Mouse (Mus musculus): Measurements from ENCODE around the gene Ltk.
"Not testable (repeated sequence)": the region's sequence is repeated elsewhere in the genome, so short reads cannot be mapped to it uniquely, and the experiment has no call there.

Gene Ltk

DNA sequence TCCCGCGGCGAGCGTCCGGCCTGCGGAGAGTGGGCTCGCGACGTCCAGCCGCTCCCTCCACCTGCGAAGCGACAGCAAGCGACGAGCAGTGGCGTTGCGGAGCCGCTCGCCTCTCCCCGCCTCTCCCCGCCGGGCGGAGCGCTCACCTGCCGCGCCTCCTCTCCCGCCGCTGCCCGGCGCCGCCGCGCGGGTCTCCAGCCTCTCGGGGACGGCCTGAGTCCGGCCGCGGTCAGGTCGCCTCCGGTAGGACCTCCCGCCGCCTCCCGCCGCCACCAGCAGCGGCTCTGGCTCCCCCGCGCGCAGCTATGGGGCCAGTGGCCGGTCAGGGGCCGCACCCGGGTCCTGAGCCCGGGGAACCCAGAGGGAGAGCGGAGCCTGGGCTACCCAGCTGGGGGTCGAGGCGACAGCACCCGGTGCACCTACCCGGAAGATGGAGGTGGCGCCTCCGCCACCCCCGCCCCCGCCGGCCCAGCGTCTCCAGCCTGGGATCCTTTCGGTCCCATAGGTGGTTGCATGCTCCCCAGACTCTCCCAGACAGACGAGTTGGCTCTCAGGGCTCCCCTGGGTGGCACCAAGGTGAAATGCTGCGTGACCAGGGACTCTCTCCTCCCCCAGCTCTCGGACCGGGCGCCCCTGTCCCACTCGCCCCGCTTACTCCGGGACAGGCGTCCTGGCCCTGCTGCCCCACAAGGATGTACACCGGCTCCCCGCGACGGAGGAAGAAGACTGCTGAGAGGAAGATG lies 2.0 kb downstream of the Ltk start:
- DNase-seq = no peak

DNA sequence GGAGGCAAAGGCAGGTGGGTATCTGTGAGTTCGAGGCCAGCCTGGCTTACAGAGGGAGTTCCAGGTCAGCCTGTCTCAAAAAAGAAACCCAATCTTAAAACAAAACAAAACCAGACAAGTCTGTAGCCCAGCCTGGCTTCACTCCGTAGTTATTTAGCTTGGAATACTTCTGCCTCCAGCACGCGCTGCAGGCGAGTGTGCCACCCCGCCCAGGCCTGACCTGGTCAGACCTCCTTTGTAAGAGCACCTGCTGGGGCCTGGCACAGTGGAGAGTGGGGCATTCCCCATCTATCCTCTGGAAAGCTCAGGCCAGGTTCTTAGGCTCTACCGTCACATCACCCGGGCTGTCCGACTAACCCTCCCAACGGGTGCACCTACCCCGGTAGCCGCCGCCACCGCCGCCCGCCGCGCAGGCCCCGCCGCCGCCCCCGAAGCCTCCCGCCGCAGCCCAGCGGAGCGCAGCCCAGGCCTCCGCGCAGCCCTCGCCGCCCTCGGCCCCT lies 2.6 kb downstream of the Ltk start:
- DNase-seq = no peak

DNA sequence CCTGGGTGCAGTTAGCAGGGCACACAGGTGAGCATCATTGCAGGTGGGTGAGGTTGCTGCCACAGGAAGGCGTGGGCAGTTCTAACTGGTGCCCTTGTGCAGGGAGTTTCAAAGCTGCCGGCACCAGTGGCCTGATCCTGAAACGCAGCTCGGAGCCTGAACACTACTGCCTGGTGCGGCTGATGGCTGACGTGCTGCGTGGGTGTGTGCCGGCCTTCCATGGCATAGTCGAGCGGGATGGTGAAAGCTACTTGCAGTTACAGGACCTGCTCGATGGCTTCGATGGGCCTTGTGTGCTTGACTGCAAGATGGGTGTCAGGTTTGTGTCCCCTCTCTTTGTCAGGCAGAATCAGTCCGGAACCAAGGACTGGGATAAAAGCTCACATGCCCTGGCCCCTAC lies 11.0 kb downstream of the Ltk start:
- DNase-seq = no peak

DNA sequence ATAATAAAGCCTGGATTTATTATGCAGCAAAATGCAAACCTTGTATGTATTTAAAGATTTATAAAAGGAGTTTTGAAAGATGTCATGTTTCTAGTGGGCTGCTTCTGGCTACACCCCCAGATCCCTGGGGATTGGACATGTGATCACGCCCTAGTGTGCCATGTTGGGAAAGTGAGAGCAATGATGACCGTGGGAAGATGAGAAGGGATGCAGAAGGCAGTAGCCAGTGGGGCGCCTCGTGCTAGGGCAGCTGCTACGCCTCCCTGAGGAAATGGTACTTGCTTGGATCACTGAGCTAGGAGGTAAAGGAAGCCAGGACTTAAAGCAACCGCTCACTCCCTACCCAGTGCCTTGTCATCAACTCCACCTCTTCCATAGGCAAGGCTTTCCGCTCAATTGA lies 12.7 kb downstream of the Ltk start:
- DNase-seq = no peak

DNA sequence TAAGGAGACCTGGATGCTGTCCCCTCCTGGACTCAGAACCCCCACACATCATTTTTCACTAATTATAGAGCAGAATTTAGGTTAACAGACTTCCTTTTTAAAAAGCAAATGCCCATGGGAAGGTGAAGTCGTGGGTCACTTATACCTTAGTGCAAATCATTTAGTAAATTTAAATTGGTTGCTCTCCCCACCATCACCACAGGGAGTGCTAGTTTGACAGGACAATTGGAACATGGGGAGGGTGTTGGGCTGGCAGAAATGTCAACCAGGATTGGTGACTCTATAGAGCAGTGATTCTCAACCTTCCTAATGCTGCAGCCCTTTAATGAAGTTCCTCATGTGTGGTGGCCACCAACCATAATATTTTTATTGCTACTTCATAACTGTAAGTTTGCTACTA lies 14.9 kb downstream of the Ltk start:
- no peak for DNase-seq

DNA sequence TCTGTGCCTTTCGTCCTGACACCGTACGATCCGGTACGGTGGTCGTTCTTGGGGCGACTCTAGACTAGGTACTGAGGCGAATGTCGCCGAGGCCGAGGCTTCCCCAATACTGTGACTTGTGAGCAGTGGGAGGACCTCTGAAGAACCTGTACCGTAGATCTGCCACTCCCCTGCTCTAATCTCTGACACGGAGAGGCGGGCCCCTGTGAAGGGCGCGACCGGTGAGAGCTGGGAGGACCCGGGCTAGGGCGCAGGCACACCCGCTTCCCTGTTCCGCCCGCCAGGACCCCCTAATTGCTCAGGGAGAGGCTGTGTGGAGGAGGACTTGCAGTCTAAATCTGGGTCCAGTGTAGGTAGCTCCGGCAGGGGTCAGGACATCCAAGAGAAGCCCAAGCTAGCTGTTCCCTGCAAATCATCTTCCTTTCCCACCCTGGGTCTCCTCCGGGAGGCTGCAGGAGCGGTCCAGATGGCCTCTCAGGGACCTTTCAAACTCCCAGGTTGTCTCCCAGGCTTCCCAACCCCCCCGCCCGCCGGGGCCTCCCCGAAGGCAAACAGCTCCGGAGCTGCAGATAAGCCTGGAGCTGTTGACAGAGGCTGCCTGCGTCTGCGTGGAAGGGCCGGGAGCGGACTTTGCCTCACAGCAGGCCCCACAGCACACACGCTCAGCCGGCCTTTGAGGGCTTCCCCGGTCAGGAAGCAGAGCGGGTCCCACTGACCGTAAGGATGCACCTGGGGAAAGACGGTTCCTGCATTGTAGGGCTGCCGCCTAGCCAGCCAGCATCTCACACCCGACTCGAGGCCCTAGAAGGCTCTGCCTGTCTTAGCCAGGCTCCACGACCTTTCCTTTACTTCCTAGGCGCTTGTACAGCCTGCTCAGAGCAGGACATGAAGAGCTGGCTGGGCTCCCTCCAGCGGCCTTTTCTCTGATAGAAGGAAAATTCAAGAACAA lies 15.8 kb downstream of the Ltk start:
- no peak for DNase-seq

DNA sequence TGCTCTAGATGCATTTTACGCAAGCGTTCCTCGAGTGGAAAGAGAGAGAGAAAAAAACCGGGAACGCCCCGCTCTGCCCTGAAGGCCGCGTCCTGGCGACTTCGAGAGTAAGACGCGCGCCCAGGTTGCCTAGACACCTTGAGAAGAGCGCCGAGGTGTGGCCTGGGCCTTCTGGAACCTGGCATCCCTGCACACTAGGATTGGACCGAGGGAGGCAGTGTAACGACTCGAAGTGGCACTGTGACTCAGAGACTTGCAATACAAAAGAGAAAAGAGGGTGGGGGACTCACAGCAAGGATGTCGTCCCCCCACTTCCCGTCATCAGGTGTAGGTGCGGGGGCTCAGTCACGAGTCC lies 16.4 kb downstream of the Ltk start:
- DNase-seq = no peak

DNA sequence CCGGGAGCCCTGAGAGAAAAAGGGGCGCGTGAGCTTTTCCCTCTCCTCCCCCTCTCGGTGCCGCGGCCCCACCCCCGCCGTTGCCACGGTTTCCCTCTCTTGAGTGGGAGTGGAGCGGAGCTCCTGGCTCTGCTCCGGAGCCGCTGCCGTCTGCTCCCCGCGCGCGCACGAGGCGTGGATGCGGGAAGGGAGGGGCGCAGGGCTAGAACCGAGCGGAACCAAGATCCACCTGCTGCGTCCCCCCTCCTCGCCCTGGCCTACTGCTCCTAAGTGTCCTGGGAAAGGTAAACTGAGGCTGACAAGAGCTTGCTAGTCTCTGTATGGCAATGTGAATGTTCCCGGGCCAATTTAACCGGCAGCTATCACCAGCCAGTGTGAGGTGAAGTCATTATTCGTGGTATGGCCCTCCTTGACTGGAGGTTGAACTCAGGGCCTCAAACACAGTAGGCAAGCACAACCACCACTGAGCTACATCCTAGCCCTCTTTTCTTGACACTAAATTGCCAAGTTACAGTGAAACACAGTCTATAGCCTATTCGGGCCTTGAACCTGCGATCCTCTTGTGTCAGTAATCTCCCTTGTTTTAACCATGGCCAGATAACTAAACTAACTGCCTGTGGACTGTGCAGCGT lies 16.9 kb downstream of the Ltk start:
- DNase-seq = peak; percentile 62

DNA sequence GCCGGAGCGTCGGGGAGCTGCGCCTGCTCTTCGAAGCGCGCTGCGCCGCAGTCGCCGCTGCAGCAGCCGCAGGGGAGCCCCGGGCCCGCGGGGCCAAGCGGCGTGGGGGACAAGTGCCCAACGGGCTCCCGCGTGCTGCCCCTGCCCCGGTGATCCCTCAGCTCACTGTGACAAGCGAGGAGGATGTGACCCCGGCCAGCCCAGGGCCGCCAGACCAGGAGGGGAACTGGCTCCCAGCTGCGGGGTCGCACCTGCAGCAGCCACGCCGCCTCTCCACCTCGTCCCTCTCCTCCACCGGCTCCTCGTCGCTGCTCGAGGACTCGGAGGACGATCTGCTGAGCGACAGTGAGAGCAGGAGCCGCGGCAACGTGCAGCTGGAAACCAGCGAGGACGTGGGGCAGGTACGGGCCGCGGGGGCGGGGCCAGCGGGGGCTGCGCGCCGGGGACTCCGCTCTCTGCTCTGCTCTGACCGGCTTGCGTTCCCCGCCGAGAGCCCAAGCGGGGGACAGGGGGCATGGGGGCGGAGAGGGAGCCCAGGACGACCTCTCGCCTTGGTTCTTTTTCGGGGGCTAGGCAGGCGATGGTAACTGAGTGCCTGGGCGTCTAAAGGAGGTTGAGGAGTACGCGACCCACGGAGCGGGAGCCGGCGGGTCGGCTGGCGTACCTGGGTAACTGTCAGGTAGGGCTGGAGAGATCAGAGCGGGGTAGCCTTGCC lies 17.6 kb downstream of the Ltk start:
- peak; percentile 35 for DNase-seq

DNA sequence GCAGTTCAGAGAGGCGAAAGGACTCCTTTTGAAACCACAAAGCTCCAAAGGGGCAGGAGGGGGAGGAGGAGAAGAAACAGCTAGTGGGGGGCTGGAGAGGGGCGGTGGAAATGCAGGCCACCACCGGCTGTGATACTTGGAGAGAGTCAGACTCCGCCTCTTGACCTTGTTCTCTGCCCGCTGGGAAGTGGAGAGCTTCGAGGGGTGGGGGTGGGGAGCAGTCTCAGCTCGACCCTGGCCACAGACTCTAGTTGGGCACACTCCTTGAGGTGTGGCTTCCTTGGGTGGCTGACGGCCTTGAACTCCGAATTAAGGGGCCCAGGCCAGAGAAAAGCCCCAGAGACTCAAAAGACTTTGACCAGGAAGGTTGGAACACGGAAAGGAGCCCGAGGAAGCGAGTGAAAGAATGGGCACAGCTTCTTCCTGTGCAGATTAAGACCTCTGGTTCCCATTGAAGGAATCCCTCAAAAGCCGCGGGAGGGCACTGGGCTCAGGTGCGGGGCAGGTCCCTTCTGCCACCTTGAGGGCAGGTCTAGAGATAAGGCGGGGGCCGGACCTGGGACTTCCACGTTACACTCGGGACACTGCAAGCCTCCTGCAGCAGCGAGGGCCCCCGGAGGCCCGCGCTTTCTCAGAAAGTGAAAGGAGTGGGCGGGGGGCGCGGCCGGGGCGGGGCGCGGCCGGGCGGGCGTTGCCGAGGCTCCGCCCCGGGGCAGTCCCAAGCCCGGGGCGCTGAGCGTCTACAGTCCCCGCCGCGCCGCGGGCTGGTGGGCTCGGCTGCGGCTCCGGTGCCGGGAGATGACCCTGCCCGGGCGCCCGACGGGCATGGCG lies 18.4 kb downstream of the Ltk start, which contains the start of gene Itpka:
Gene Itpka (plus strand): TSS at position 757 of the 831 bp plus-strand sequence.
- peak; percentile 49 for DNase-seq

DNA sequence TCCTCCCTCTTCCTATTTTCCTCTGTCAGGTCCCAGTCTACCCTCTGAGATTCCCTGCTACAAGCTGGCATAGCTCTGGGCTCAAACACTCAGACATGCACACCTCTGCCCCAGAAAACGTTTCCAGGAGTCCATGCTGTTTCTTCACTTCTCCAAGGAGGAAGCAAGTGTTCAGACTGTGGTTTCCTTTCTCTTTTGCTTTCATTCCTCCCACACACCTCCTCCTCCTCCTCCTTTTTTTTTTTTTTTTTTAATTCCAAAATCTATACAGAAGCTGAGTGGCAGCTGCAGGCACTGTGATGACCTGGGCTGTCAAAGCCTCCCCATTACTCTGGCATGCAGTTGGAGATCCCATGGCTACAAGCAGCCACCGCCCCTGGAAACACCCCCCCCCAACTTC lies 19.7 kb downstream of the Ltk start:
- no peak for DNase-seq

DNA sequence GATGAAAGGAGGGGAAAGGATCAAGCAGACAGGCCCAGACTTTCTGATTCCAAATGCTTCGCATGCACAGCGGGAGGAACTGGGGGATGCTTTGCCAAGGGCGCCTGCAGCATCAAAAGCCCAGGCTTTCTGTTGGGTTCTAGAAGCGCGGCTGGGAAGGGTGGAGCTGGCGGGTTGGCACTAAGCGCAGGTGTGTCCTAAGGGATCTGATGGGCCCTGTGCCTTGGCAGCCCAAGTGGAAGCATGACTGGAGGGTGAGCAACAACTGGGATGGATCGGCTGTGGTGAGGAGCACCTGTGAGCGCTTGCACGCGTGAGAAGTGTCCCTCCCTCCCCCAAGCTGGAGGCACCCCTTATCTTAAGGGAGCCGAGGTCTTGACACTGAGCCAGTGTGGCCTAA lies 23.1 kb downstream of the Ltk start:
- DNase-seq = no peak

DNA sequence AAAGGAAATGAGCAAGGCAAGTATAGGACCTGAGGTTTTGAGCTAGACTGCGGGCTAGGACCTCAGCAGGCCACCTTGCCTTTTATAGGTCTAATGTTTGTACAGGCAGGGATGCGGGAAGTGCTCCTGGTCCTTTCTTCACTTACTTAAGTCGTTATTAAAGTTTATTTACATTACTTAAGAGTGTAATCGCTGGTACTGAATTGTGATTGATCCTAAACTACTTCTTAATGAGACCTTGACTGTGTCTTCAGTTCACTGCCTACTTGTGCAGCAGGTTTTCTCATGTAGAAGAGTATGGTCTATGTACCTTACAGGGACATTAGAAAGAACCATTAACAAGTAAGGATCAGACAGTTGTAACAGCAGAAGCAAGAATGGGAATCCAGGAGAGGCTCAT lies 29.5 kb downstream of the Ltk start:
- DNase-seq = no peak

DNA sequence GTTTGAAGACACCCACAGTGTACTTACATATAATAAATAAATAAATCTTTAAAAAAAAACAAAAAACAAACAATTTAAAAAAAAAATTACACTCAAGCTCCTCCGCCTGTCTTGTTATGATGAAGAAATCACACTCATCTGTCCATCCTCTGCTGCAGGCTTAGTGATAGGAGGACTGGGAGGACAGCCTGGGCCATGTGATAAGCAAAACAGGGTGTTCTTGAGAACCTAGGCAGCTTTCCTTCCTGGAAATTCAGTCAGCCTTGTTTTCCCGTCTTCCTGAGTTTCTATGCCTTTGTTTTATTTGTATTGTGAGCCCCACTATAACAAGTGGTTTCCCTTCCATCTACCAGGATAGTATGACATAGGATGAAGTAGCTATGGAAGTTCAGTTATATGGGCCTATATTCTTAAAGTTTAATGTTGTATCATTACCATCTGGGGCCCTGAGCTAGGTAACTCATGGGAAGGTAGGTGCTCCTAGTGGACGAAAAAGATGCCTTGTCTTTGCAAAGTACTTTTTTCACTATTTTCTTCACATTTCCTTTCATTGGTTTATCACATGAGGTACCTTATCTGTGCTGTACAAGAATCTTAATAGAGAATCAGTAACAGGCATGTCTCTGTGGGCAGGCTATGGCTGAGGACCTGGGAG lies 32.3 kb downstream of the Ltk start:
- no peak for DNase-seq

DNA sequence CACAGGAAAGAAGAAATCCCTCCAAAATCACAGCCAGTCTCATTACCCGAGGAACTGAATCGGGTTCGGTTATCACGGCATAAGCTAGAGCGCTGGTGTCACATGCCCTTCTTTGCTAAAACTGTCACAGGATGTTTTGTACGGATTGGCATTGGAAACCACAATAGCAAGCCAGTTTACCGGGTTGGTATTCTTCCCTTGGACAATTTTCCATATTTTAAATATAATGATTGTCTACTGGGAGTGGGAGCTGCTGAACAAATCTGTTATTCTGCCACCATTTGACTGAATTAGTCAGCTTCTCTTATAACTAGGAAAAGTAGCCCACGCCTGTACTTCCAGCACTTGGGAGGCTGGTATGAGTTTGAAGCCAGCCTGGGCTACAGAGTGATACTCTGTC lies 39.2 kb downstream of the Ltk start:
- no peak for DNase-seq

DNA sequence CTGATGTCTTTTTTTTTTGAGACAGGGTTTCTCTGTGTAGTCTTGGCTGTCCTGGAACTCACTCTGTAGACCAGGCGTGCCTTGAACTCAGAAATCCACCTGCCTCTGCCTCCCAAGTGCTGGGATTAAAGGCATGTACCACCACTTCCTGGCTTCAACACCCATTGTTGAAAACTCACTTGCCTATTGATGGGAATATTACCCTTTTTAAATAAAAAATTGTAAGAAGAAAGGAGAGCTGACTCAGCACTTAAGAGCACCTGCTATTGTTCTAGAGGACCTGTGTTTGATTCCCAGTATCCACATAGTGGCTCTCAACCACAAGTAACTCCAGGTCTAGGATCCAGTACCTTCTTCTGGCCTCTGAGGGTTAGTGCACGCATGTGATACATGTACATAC lies 44.4 kb downstream of the Ltk start:
- DNase-seq = not testable (repeated sequence)

DNA sequence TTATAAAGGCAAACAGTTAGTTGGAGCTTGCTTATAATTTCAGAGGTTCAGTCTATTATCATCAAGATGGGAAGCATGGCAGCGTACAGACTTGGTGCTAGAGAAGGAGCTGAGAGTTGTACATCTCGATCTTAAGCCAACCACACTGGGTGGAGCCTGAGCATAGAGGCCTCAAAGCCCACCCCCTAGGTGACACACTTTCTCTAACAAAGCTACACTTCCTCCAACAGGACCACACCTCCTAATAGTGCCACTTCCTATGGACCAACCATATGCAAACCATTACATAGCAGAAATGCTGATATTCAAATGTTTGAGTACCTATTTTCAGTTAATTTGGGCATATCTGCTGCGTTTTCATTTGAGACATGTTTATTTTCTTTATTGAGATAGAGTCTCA lies 50.2 kb downstream of the Ltk start:
- no peak for DNase-seq

DNA sequence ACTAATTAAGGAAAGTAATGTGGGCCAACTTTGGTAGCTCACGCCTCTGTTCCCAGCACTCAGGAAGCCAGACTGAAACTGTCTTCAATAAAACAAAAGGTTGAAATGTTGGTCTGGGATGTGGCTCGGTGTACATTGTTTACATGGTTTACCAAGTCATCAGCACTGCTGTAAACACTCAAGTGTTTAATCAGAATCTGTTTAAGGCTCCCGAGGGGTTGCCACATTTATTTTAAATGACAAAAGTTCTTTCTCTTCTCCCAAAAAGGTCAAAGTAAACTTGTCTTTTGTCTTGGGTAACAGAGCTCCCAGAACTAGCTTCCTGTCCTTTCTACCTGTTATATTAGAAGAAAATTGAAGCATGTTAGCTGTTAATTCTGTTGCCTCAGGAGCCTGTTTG lies 52.6 kb downstream of the Ltk start:
- DNase-seq = no peak

DNA sequence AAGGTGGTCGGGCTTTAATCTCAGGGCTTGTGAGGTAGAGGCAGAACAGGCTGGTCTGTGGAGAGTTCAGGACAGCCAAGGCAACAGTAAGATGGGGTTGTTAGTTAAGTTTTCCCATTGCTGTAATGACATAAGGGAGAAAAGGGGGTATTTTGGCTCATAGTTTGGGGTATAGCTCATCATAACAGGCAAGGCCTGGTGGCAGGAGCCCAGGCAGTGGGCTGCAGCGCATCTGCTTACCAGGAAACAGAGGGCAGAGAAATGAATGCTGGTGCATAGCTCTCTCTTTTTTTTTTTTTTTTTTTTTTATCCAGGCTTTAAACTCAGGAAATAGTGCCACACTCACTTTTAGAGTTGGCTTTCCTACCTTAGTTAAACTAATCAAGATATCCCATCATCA lies 57.1 kb downstream of the Ltk start:
- DNase-seq = no peak
